2 mouse cellular contexts compared by ENCODE assay signal in the genomic region with DNA sequence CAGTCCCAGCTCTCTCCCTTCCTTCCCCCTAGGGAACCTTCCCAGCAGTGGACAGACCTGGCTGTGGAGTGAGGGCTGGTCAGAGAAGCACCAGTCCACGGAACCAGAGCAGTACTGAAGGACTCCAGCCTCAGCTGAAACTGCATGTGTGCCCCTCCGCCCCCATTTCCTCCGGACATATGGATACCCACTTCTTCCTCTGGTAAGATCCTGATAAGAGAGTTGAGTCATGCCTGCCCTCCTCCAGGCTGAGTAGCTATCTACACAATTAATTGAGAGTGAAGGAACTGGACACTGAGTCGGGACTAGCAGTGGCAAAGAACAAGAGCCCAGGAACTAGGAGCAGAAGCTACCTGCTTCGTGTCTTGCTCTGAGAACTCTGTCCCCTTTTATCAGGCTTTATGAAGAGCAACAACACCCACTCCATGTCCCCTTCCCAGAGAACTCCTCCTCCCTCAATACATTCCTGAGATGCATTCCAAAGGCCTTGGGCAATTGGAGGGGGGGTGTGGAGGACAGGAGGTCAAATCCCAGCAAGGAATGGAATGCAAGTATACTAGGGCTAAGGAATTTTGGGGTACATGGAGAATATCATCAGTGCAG.
TF ChIP-seq lines count a peak whose summit lies in the region.

No protein-coding gene starts in this region.

TF ChIP-seq in CH12.LX, 34 proteins besides CTCF, POLR2A, EP300 and RAD21:
- TF ChIP-seq RCOR1 (conservative IDR thresholded peaks at IDR 0.05; ENCODE audit: low read depth, low read length), result no peak
- no peak for TF ChIP-seq UBTF (IDR thresholded peaks at IDR 0.05; ENCODE audit: low read depth, low read length)
- TF ChIP-seq NRF1 (IDR thresholded peaks at IDR 0.05; ENCODE audit: low read depth, low read length), result no peak
- TF ChIP-seq ZKSCAN1 (IDR thresholded peaks at IDR 0.05; ENCODE audit: borderline replicate concordance, low read depth, low read length), result no peak
- no peak for TF ChIP-seq ZC3H11A (IDR thresholded peaks at IDR 0.05; ENCODE audit: low read depth, low read length)
- no peak for TF ChIP-seq MXI1 (IDR thresholded peaks at IDR 0.05; ENCODE audit: low read depth, low read length)
- no peak for TF ChIP-seq GABPA (IDR thresholded peaks at IDR 0.05; ENCODE audit: insufficient replicate concordance, low read depth, low read length)
- TF ChIP-seq NELFE (IDR thresholded peaks at IDR 0.05; ENCODE audit: low read depth, low read length), result no peak
- TF ChIP-seq USF1 (IDR thresholded peaks at IDR 0.05; ENCODE audit: low read depth, low read length), result no peak

TF ChIP-seq in ES-E14, 5 proteins besides CTCF, POLR2A, EP300 and RAD21:
- no peak for TF ChIP-seq ZNF384 (IDR thresholded peaks at IDR 0.05; ENCODE audit: low read depth, low read length)
- TF ChIP-seq HCFC1 (IDR thresholded peaks at IDR 0.05; ENCODE audit: borderline replicate concordance, insufficient read depth, low read length), result no peak
- no peak for TF ChIP-seq MAFK (IDR thresholded peaks at IDR 0.05; ENCODE audit: insufficient read depth, low read depth, low read length)
- TF ChIP-seq CHD2 (IDR thresholded peaks at IDR 0.05; ENCODE audit: low read depth, low read length), result no peak; the same call in 1 of the 2 replicates
- TF ChIP-seq ZC3H11A (IDR thresholded peaks at IDR 0.05; ENCODE audit: borderline replicate concordance, low read depth, low read length), result no peak
